Mouse (Mus musculus) liver, adult 2 months (tissue): ENCODE measurements around the gene Cttn.

Source experiments
- CTCF ChIP-seq: fragments of 200-500 bp; IDR thresholded peaks from 2 replicates; pipeline ENCODE4 v1.5.1; 2011; ENCODE audit warnings: low read depth, low read length, control low read depth
- POLR2A ChIP-seq: fragments of 200-500 bp; IDR thresholded peaks from 2 replicates; pipeline ENCODE4 v1.6.1; 2011; ENCODE audit warnings: low read length, control low read depth; ENCODE audit not compliant: insufficient read depth; ENCODE audit errors: extremely low read depth

DNA sequence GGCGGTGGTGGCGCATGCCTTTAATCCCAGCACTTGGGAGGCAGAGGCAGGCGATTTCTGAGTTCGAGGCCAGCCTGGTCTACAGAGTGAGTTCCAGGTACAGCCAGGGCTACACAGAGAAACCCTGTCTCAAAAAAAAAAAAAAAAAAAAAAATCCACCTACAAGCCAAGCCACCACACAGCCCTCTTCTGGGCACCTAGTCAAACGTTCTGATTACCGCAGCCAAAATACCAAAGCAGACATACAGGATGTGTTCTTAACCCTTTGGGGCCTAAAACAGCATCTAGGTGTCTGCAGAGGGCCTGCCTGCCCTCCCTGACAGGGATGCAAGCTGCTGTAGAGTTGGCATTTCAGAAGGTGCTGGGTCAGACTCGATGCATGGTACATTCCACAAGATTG is 8.2 kb downstream of the Cttn start:
- TF ChIP-seq POLR2A (no peak), CTCF (no peak)
